Mouse (Mus musculus): ENCODE measurements around the gene Cisd1. TPM values are rescaled to one million over a fixed set of nuclear protein-coding genes. Genes with fewer than 3 reads are reported as not detected.
"Not testable (repeated sequence)": the region's sequence is repeated elsewhere in the genome, so short reads cannot be mapped to it uniquely, and the experiment has no call there.

Gene Cisd1
- 100 to 1,000 TPM; 235 to 236 TPM for total RNA-seq (2021)
- long read RNA-seq, experiment 1, transcript Cisd1-201 (3 exons, 1,084 nt), result major isoform, 322 of 336 reads
- long read RNA-seq, experiment 1, partial matches to known transcripts, result 6 of 336 reads
- long read RNA-seq, experiment 1, other reads (novel, unspliced or antisense), result 8 of 336 reads
- long read RNA-seq, experiment 2, transcript Cisd1-201 (3 exons, 1,084 nt), result major isoform, 265 of 277 reads
- long read RNA-seq, experiment 2, partial matches to known transcripts, result 11 of 277 reads
- long read RNA-seq, experiment 2, other reads (novel, unspliced or antisense), result 1 of 277 reads

DNA sequence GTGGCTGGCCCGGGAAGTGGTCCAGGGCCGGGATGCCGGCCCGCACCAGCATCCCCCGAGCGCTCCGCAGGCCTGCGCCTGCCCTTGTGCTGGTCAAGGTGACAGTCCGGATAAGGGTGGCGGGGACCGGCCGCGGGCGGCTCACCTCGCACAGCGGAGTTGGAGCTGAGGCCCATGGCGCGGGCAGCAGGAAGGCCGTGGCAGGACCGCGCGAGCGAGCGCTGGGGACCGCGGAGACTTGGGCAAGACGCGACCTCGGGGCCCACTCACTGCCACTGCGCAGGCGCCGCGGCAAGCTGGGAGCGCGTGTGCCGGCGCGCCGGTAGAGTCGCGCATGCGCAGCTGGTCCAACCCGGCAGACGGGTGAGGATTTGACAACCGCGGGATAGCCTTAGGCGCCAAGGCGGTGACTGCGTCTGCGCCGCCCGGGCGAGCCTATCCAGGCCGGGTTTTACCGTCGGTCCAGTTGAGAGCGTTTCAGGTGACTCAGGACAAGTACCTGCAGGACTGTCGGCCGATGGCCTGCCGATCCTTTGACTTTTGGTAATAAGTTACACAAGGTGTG, at the start of gene Cisd1:
TSS of gene Cisd1 (minus strand) at position 376 of the 565 bp plus-strand sequence.
- peak; percentile 91 for DNase-seq (ENCODE audit: low spot score)

DNA sequence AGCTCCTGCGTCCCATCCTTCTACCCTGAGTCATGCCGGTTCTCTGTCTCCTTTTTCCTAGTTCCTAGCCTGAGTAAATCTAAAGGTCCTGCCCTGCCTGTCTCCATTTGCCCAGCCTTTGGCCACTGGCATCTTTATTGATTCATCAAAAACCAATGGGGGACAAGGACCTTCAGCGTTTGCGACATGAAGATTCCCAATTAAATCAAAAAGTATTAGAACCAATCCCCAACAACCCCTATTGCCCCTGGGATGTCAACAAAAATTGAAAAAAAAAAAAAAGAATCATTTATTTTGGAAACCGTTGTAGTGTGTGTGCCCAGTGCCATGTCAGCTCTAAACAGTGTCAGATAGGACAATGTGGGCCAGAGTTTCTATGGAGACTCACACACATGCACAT, 44.6 kb upstream of the Cisd1 start:
- DNase-seq (ENCODE audit: low spot score), result no peak

DNA sequence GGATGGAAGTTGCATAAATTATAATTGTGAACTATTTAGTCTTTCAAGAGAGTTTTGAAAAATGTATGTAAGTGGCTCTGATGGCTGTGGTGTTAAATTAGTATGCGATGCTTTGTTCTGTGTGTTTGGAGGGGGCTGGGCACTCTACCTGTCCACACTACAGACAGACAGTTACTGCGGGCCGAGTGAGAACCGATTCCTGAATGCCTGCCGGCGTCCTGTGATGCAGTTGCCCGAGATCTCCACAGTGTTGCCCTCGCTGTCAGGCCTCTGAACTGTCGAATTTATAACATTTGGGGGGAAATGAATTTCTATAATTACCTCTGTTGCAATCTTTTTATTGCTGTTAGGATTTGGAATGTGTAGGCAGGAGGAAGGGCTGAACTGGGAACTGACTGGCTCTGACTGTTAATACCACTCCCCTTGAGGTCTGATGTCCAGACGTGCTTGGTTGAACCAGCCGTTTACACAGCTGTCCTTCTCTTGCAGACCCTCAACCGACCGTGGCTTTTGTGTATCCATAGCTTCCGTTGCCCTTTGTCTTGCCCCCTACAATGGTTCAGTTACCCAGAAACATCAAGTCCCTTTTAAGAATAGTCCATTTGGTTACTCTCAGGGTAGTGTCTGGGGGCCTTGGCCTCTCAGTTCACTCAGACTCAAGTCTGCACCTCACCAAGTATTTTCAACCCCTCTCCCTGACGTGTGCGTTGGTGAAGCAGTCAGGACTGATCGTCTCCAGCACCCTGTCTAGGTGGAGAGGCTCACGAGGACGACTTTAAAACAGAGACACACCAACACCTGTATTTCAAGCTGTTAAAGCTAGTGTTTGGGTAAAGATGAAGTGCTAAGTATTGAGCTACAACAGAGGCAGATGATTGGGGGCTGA, 39.6 kb upstream of the Cisd1 start:
- DNase-seq (ENCODE audit: low spot score), result no peak

DNA sequence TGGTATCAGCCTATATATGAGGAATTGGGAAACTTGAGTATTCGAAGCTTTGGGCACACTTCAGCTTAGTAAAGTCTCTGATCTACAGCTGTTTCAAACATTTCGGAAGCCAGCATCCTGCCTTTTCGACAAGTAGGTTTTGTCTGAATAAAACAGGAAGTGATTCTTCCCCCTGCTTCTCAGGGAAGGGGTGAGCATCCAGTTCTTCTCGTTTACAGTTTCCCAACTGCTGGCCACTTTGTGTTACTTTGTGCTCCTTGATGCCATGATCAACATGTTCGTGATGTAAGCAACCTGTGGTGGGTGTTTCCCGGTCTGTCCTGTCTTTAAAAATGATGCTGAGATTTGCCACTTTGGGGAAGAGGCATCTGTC, 38.8 kb upstream of the Cisd1 start:
- not testable (repeated sequence) for DNase-seq (ENCODE audit: low spot score)

DNA sequence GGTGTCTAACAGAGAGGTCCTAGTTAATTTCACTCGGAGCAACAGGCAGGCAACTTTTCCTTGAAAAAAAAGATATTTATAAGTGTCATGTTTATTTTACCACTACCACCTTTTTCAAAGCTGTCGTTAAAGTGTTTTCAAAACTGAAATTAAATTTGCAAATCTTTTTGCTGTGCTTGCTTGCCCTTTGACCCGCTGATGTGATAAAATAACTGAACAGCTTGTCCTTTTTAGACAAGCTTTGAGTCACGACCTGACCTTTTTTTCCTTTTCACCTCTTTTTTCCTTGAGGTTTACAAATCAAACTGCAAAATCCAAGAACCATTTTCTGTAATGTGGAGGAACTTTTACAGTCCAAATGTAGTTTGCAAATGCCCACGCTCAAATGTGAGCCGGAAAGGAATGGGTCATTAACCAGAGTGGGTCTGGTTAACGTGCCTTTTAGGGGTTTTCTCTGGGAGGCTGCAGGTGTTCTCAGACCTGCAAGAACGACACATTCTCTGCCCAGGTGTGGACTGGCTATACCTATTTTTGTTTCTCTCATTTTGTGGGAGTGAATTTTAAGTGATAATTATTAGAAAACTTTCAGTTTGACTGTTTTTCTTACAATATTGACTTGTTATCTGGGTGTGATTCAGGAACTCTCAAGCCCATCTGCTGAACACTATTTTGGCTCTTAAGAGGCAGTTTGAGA, 38.3 kb upstream of the Cisd1 start:
- no peak for DNase-seq (ENCODE audit: low spot score)

- no peak for DNase-seq (ENCODE audit: low spot score)
These were observed 37.4 kb upstream of the Cisd1 start for GRCm38 (mm10) chr10:71382109-71382508.

- no peak for DNase-seq (ENCODE audit: low spot score)
These were observed 36.8 kb upstream of the Cisd1 start for GRCm38 (mm10) chr10:71381471-71382033.

- DNase-seq (ENCODE audit: low spot score), result no peak
These were observed 35.7 kb upstream of the Cisd1 start for GRCm38 (mm10) chr10:71380406-71380805.

- DNase-seq (ENCODE audit: low spot score), result no peak
These were observed 31.3 kb upstream of the Cisd1 start for GRCm38 (mm10) chr10:71376014-71376413.

GRCm38 (mm10) chr10:71373706-71374105, 29.0 kb upstream of the Cisd1 start:
- no peak for DNase-seq (ENCODE audit: low spot score)

GRCm38 (mm10) chr10:71371881-71372280, 27.1 kb upstream of the Cisd1 start:
- DNase-seq (ENCODE audit: low spot score), result no peak

GRCm38 (mm10) chr10:71369466-71369865, 24.7 kb upstream of the Cisd1 start:
- DNase-seq (ENCODE audit: low spot score), result no peak

- DNase-seq (ENCODE audit: low spot score), result no peak
These were observed 23.6 kb upstream of the Cisd1 start for GRCm38 (mm10) chr10:71368128-71368940.

- no peak for DNase-seq (ENCODE audit: low spot score)
These were observed 19.1 kb upstream of the Cisd1 start for GRCm38 (mm10) chr10:71363858-71364257.

GRCm38 (mm10) chr10:71363440-71363839, 18.7 kb upstream of the Cisd1 start:
- no peak for DNase-seq (ENCODE audit: low spot score)

DNA sequence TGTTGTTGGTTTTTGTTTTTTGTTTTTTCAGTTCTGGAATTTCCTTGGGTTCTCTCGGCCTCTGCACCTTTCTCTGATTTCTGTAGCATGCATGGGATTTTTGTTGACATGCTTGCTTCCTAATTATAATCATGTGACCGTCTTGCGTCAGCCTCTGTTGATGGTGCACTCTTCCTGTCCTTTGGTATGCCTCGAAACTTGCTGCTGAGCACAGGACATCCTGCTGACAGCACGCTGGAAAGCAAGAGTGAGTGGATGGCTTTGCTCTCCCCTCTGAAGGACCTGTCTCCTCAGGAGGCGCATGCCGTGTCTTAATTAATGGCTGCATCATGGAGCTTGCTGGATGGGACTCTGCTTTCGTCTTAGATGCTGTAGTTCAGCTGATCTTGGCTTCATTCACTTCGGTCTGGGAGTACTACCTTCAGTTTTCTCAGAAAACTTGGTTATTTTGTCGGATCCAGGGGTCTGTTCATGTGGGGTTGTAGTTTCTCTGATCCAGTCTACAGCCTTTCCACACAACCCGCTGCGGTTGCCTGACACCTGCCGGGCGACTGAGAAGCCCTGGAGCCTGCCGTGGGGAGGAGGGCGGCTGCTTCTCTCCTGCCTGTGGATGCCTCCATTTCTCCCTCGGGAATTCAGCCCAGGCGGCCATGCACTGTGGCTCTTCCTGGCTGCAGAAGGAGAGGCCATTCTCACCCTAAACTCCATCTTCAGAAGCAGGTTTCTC, 17.2 kb upstream of the Cisd1 start:
- DNase-seq (ENCODE audit: low spot score), result no peak

DNA sequence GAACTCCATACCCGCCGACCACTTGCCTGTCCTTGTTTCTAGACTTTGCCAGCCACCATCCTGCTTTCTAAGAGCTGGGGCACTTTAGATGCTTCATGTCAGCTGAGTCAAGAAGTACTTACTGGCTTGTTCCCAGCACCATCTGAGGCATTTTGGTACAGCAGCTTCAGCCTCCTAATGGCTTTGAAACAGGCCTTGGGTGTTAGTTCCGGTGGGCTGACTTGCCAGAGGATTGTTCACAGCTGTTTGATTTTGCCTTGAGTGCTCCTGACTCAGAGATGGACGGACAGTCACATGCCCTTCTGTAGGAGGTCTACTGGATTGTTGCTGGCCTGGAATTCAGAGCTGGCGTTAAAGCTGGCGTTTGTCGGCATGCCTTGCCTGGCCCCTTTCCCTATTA, 16.3 kb upstream of the Cisd1 start:
- DNase-seq (ENCODE audit: low spot score), result no peak

DNA sequence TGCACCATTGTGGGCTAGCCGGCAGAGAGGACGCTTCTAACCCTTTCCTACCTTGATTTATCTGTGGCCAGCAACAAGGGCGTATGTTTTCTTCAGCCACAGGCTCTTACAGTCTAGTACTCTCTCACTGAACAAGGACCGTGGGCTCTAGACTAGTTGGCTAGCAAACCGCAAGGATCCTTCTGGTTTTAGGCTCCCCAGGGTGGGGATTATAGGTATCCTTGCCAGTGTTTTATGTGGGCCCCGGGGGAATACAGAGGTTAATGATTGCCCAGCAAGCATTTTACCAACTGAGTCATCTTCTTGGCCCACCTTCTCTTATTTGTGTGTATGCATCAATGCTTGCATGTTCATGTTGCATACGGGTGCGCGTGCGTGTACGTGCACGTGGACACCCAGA, 10.2 kb upstream of the Cisd1 start:
- DNase-seq (ENCODE audit: low spot score), result no peak

- DNase-seq (ENCODE audit: low spot score), result no peak
These were observed 9.1 kb upstream of the Cisd1 start for GRCm38 (mm10) chr10:71353850-71354249.

GRCm38 (mm10) chr10:71351301-71351700, 6.5 kb upstream of the Cisd1 start:
- DNase-seq (ENCODE audit: low spot score), result no peak

All from gastrocnemius, adult 18-20 months (tissue).